Mouse (Mus musculus) myocyte (in vitro differentiated cells): Measurements from ENCODE around the gene Hmox1.

Experiments used
- CEBPB ChIP-seq: IDR thresholded peaks from 2 replicates; pipeline ENCODE4 v1.6.1; 2011; ENCODE audit warnings: mild to moderate bottlenecking, moderate library complexity; ENCODE audit not compliant: poor library complexity, insufficient read depth, severe bottlenecking
- MAX ChIP-seq: IDR thresholded peaks from one replicate; pipeline ENCODE4 v1.6.1; 2011; ENCODE audit warnings: low read depth, mild to moderate bottlenecking, control low read depth
- MYOG ChIP-seq, 3 experiments: IDR thresholded peaks; one replicate each; pipeline ENCODE4 v1.6.1; 2011; ENCODE audit warnings: control low read depth in 2 of 3, low read depth in 2 of 3, mild to moderate bottlenecking in 2 of 3; ENCODE audit not compliant: insufficient read length in 2 of 3, control insufficient read depth in 1 of 3, insufficient read depth in 1 of 3
- POLR2A ChIP-seq: IDR thresholded peaks from one replicate; pipeline ENCODE4 v1.6.1; 2011; ENCODE audit warnings: low read depth, mild to moderate bottlenecking, control low read depth, moderate library complexity; ENCODE audit not compliant: insufficient read length
- POLR2AphosphoS2 ChIP-seq: IDR thresholded peaks from one replicate; pipeline ENCODE4 v1.6.1; 2011; ENCODE audit warnings: low read depth, control low read depth; ENCODE audit not compliant: insufficient read length
- REST ChIP-seq: IDR thresholded peaks from one replicate; pipeline ENCODE4 v1.6.1; 2011; ENCODE audit warnings: mild to moderate bottlenecking, control low read depth, moderate library complexity; ENCODE audit not compliant: insufficient read depth, insufficient read length
- SRF ChIP-seq: IDR thresholded peaks from one replicate; pipeline ENCODE4 v1.6.1; 2011; ENCODE audit warnings: low read depth; ENCODE audit not compliant: control insufficient read depth, insufficient read length
- TCF12 ChIP-seq: IDR thresholded peaks from one replicate; pipeline ENCODE4 v1.6.1; 2011; ENCODE audit warnings: mild to moderate bottlenecking, control low read depth; ENCODE audit not compliant: poor library complexity, insufficient read depth, severe bottlenecking
- TCF3 ChIP-seq: IDR thresholded peaks from one replicate; pipeline ENCODE4 v1.6.1; 2011; ENCODE audit warnings: low read depth, control low read depth; ENCODE audit not compliant: insufficient read length

- TF ChIP-seq POLR2A (no peak), MAX (no peak), POLR2AphosphoS2 (no peak), TCF12 (no peak), SRF (no peak), MYOG (IDR thresholded peaks at IDR 0.05; ENCODE audit: control insufficient read depth in 1 of 3, insufficient read depth in 1 of 3, insufficient read length in 2 of 3, low read depth in 2 of 3) (no peak), CEBPB (no peak), REST (no peak), TCF3 (no peak)
These were observed 10.0 kb downstream of the Hmox1 start for GRCm38 (mm10) chr8:75103376-75103878.
